Mouse (Mus musculus) ES-E14 (cell line): ENCODE measurements at regions not wholly inside any gene's neighbourhood (a gene's known extent, or its start where the extent isn't known, plus 50 kb on each side); places are given as distances from the start of the nearest gene placed in this dataset.

ENCODE experiments used
- CHD2 ChIP-seq: IDR thresholded peaks from 2 replicates; pipeline ENCODE4 v1.6.1; 2014; ENCODE audit warnings: mild to moderate bottlenecking, low read depth, low read length, inconsistent platforms
- MAFK ChIP-seq: IDR thresholded peaks from 2 replicates; pipeline ENCODE4 v1.6.1; 2014; ENCODE audit warnings: mild to moderate bottlenecking, low read depth, low read length, inconsistent platforms; ENCODE audit not compliant: insufficient read depth
- ZC3H11A ChIP-seq: IDR thresholded peaks from 2 replicates; pipeline ENCODE4 v1.6.1; 2012; ENCODE audit warnings: low read depth, mild to moderate bottlenecking, inconsistent platforms, low read length, borderline replicate concordance
- ZNF384 ChIP-seq: IDR thresholded peaks from 2 replicates; pipeline ENCODE4 v1.6.1; 2012; ENCODE audit warnings: low read depth, low read length, inconsistent platforms

- TF ChIP-seq ZC3H11A (no peak), CHD2 (no peak), ZNF384 (no peak), MAFK (no peak)
Measured at GRCm38 (mm10) chr15:22152678-22153077, 396.1 kb upstream of the Cdh18 start.
